9 mouse cellular contexts compared by ENCODE assay signal in the genomic region with DNA sequence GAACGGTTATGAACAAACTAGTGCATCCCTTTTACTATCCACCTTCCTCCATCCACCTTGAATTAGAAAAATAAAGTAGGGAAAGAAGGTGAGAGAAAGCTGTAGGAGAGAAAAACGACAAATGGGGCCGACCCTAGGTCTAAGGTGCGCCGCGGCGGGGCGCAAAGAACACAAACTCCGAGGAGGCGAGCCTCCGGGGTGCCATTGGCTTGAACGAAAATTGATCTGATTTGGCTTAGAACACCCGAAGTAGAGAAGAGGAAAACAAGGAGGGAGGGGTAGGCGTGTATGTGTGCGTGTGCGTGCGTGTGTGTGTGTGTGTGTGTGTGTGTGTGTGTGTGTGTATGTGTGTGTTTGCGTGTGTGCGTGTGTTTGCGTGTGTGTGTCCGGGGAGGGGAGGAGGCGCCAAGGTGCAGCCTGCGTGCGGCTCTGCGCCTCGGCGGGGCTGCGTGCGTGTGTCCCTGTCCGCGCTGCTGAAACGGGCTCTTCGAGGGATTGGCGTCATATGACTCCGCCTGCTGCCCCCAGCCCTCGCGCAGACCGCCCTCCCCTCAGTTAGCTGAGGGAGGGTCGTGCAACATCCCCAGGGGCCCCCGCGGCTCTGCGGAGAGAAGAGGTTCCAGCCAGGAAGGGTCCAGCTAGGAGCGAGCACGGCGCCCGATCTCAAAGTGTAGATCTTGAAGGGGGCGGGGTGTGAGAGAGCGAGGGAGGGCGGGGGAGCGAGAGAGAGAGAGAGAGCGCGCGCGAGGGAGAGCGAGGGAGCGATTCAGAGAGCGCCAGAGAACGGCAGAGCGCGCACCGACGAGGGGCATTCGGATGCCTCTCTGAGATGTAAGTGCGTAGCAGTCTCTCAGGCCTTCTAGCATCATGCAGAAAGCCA. TPM values are rescaled to one million over a fixed set of nuclear protein-coding genes. Genes with fewer than 3 reads are reported as not detected.
DNase-seq lines count a peak whose midpoint lies in the region; ATAC-seq and TF ChIP-seq lines count a peak whose summit lies in the region.
"Had no signal": no experiment of that assay in that cellular context is flagged by ENCODE, and none has a peak within 500 bp of the region (broad histone marks: within the 10 kb centered on the region; RNA-seq: fewer than 3 reads in every experiment).

Gene Rasgrf1, plus strand, starts transcription at position 778 of the 880 bp plus-strand sequence.

- H3K9ac ChIP-seq in lung, postnatal 0 days (replicated peaks; ENCODE audit: low read depth), result no peak within 1 kb of the TSS

- no peak for TF ChIP-seq EP300 in lung, postnatal 0 days (IDR thresholded peaks at IDR 0.05)

- H3K4me3 ChIP-seq in lung, adult 2 months (replicated peaks; ENCODE audit: extremely low read depth, low read depth, low read length), result peak within 1 kb of the TSS; percentile 28
- H3K4me3 ChIP-seq in lung, postnatal 0 days (ENCODE audit: low read depth, low read length), result peak within 1 kb of the TSS; percentile 41
- H3K4me3 ChIP-seq: myocyte had no signal

- H3K9me3 ChIP-seq in lung, postnatal 0 days (ENCODE audit: low read length), result no peaks in the 10 kb centered on the region

- no peak within 1 kb of the TSS for H3K27ac ChIP-seq in lung, postnatal 0 days (ENCODE audit: low read length)

- no peak for TF ChIP-seq POLR2A in lung, adult 2 months (IDR thresholded peaks at IDR 0.05; ENCODE audit: borderline replicate concordance, extremely low read depth, low read depth, low read length)

- 1% methylated on average over 64 of the region's 64 CpGs for WGBS in lung, adult 2 months
- under 1% methylated on average over 57 of the region's 64 CpGs for WGBS in lung, postnatal 0 days

- peak; percentile 19 for DNase-seq in lung, adult 2 months
- no peak for DNase-seq in lung, postnatal 36 days
- peak; percentile 76 for DNase-seq in cerebellum, adult 9-11 months
- peak; percentile 51 to 60 for DNase-seq in frontal cortex, postnatal 14 days (ENCODE audit: low spot score in 2 of 2)
- peak; percentile 75 for DNase-seq in layer of hippocampus, adult 9-11 months
- DNase-seq in lung, postnatal 0 days (ENCODE audit: low spot score), result peak; percentile 51
- peak; percentile 71 for DNase-seq in right cerebral cortex, postnatal 4 days
- no peak for DNase-seq in ovary, adult 18-20 months (ENCODE audit: low spot score)

- peak within 1 kb of the TSS; percentile 76 for H3K4me2 ChIP-seq in lung, postnatal 0 days (replicated peaks; ENCODE audit: low read depth, low read length)

- no peaks in the 10 kb centered on the region for H3K36me3 ChIP-seq in lung, postnatal 0 days (ENCODE audit: insufficient read depth, low read length)

- peak; percentile 57; the same call in 1 of the 2 replicates for ATAC-seq in lung, postnatal 0 days

- no peak for TF ChIP-seq CTCF in lung, adult 2 months (IDR thresholded peaks at IDR 0.05; ENCODE audit: insufficient read depth, low read length)
- TF ChIP-seq CTCF in lung, postnatal 0 days (IDR thresholded peaks at IDR 0.05), result no peak

- peaks cover 3% of the 10 kb centered on the region for H3K4me1 ChIP-seq in lung, adult 2 months (ENCODE audit: control insufficient read depth, insufficient read depth, low read length)
- H3K4me1 ChIP-seq in lung, postnatal 0 days (ENCODE audit: insufficient read depth, low read depth, low read length), result 0 out of 2 replicates have a peak, but pooled peaks cover 3% of the 10 kb centered on the region

- H3K27me3 ChIP-seq in lung, postnatal 0 days (replicated peaks; ENCODE audit: insufficient read depth, low read length), result peaks cover 53% of the 10 kb centered on the region

RNA-seq across cellular contexts. Expression of gene Rasgrf1, which starts in this region (rescaled TPM):
- polyA plus RNA-seq in lung, adult 2 months (2012; rRNA removed), result 0.71 and 0.90 TPM in 2 replicates
- 0.88 and 1.1 TPM in 2 replicates for polyA plus RNA-seq in lung, postnatal 0 days (2015; fragmentation: Nextera tagmentation; extraction: Ambion mirVana)
- polyA plus RNA-seq: myocyte had no signal

Comparison
In these comparisons a context has a peak if more than half of its experiments do, and no peak if none do; other contexts are left out.
1. DNase-seq: peak in cerebellum, adult 9-11 months (single experiment), frontal cortex, postnatal 14 days (2 of 2), layer of hippocampus, adult 9-11 months (single experiment), lung, postnatal 0 days (single experiment) and right cerebral cortex, postnatal 4 days (single experiment); none in lung, postnatal 36 days (single experiment) and ovary, adult 18-20 months (single experiment).
2. Peak in DNase-seq and H3K4me3 ChIP-seq in lung, adult 2 months; RNA of the gene not detected or under 1 TPM.